Mouse (Mus musculus) midbrain, embryonic 10.5 days (tissue): Measurements from ENCODE around the gene Ldhb. TPM values are rescaled to one million over a fixed set of nuclear protein-coding genes. Genes with fewer than 3 reads are reported as not detected.

ENCODE experiments used
- DNase-seq: peaks from one replicate; pipeline ENCODE4 v3.0.0-alpha.2; 2017; ENCODE audit warnings: low spot score
- H3K27ac ChIP-seq: fragments of 300-500 bp; sonication (generic); replicated peaks from 2 replicates; pipeline ENCODE4 v1.5.1; 2016; ENCODE audit warnings: mild to moderate bottlenecking
- H3K27me3 ChIP-seq: fragments of 300-500 bp; sonication (generic); 2 replicates; pipeline ENCODE4 v1.6.1; 2016; ENCODE audit warnings: low read depth, mild to moderate bottlenecking; ENCODE audit not compliant: poor library complexity, severe bottlenecking
- H3K36me3 ChIP-seq: fragments of 300-500 bp; sonication (generic); 2 replicates; pipeline ENCODE4 v1.6.1; 2016; ENCODE audit warnings: mild to moderate bottlenecking, moderate library complexity
- H3K4me1 ChIP-seq: fragments of 300-500 bp; sonication (generic); 2 replicates; pipeline ENCODE4 v1.6.1; 2016
- H3K4me3 ChIP-seq: fragments of 300-500 bp; sonication (generic); 2 replicates; pipeline ENCODE4 v1.5.1; 2016; ENCODE audit warnings: mild to moderate bottlenecking, moderate library complexity
- H3K9me3 ChIP-seq: fragments of 300-500 bp; sonication (generic); replicated peaks from 2 replicates; pipeline ENCODE4 v1.6.1; 2016; ENCODE audit warnings: mild to moderate bottlenecking
- WGBS: fragments of 180-500 bp; shearing (Covaris S2); methylation state at CpG from one replicate; pipeline ENCODE4 v1.1.7; 2016; 5-methylcytosine and 5-hydroxymethylcytosine counted together
- polyA plus RNA-seq: library from polyadenylated mRNA; unstranded; fragments of >200 nt; fragmentation: Nextera tagmentation; extraction: Ambion mirVana; gene quantifications from 2 replicates; pipeline ENCODE4 v1.2.1, GENCODE M21; 2016

Ldhb gene
- 324 and 380 TPM in 2 replicates for polyA plus RNA-seq

DNA sequence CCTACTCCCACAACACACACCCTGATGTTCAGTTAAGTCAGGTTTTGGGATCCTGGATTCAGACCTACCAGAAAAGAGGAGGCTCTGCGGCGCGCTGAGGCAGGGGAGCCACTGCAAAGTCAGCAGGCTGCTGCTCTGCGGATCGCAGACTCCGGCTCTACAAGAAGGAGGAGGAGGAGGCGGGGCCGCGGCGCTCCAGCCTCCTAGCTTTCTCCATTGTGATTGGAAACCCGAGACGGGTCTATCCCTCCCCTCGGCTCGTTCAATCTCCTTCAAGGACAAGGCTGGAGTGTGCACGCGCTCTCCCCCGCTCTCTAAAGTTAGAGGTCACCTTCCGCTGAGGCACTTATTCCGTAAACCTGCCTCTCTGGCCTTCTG is at the start of gene Ldhb:
Gene Ldhb (minus strand): TSS at position 173 of the 378 bp plus-strand sequence.
- H3K4me1 ChIP-seq: peaks cover 66% of the 10 kb centered on the region
- peak within 1 kb of the TSS; percentile 88 for H3K27ac ChIP-seq
- H3K27me3 ChIP-seq: peaks cover 42% of the 10 kb centered on the region
- peaks cover 24% of the 10 kb centered on the region for H3K36me3 ChIP-seq
- peak; percentile 92 for DNase-seq
- under 1% methylated on average over 19 of the region's 19 CpGs for WGBS
- peak within 1 kb of the TSS; percentile 72 for H3K4me3 ChIP-seq
- no peaks in the 10 kb centered on the region for H3K9me3 ChIP-seq

DNA sequence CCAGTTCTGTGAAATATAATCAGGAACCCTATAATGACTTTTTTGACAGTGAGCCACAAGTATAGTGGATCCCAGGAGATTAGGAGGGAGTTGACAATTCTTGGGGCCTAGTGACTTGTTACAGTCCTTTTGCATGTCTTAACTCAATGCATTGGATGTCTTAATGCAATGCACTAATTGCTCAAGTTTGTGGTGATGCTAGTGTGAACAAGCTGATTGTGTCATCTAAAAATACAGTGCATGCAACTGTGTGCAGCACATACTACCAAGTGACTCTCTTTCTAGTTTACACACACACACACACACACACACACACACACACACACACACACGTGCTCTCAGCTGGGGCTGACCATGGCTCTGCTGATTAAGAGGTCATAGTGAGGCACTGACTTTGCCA is 48.2 kb upstream of the Ldhb start:
- 67% methylated on average over 1 of the region's 1 CpGs for WGBS

DNA sequence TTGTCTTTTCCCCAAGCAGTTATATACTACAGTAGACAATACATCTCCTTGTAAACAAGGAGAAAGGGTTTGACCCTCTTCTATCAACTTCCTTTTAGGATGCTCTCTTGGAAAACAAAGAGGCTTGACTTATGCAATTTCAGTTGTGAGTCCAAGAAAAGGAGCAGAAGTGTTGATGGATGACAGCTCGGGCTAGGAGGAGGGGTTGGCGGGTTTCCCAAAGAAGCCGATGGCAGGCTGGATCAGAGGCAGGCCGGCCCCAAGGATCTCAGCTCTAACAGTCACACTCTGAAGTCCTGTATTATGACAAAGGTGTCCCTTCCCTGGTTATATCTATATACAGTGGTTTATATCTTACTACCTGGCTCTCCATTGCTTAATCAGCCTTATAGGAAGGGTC is 43.7 kb upstream of the Ldhb start:
- Histone ChIP-seq H3K9me3 (no peaks in the 10 kb centered on the region), H3K4me3 (no peak overlapping the region), H3K27ac (no peak overlapping the region), H3K4me1 (no peaks in the 10 kb centered on the region), H3K27me3 (no peaks in the 10 kb centered on the region), H3K36me3 (no peaks in the 10 kb centered on the region)
- no peak for DNase-seq
- WGBS: 84% methylated on average over 4 of the region's 4 CpGs

More for the DNA sequence above, 48.2 kb upstream of the Ldhb start:
- DNase-seq: no peak
- H3K36me3 ChIP-seq: no peaks in the 10 kb centered on the region
- H3K4me3 ChIP-seq: no peak overlapping the region
- no peak overlapping the region for H3K27ac ChIP-seq
- H3K9me3 ChIP-seq: no peaks in the 10 kb centered on the region
- no peaks in the 10 kb centered on the region for H3K4me1 ChIP-seq
- no peaks in the 10 kb centered on the region for H3K27me3 ChIP-seq

DNA sequence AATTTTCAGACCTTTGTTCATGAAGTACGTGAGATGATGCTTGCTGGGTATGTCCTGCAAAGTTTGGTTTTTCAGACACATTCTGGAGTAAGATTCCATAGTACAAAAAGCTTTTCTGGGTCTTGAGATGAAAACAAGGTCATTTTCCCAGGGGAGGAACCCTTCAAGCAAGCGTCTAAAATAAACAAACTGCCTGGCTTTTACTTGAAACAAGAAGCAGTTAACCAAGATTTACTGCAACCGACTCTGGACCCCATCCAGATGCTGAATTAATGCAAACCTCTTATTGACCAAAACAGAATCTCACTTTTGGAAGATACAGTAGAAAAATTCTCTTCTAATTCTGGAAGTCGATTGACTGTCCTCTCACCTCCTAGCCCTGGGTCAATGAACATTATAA is 43.1 kb upstream of the Ldhb start:
- H3K27me3 ChIP-seq: no peaks in the 10 kb centered on the region
- H3K4me1 ChIP-seq: no peaks in the 10 kb centered on the region
- no peak overlapping the region for H3K27ac ChIP-seq
- no peak overlapping the region for H3K4me3 ChIP-seq
- no peak for DNase-seq
- WGBS: 71% methylated on average over 4 of the region's 4 CpGs
- no peaks in the 10 kb centered on the region for H3K9me3 ChIP-seq
- H3K36me3 ChIP-seq: no peaks in the 10 kb centered on the region

DNA sequence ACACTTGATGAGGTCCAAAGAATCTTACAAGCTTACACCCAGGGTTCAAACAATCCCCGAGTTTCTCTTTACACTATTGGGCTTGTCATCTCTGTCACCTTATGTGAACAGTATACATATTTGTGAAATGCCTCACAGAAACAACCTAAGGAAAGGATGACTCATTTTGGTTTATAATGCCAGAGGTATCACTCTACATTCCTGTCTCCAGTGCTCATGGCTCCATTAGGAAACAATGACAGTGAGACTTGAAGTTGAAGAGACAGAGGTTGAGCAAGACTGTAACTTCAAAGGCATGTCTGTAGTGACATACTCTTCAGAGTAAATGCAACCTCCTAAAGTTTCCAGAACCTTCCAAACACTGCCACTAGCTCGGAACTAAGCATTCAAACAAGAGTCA is 40.6 kb upstream of the Ldhb start:
- Histone ChIP-seq H3K27ac (no peak overlapping the region), H3K36me3 (no peaks in the 10 kb centered on the region), H3K27me3 (no peaks in the 10 kb centered on the region), H3K4me3 (no peak overlapping the region), H3K4me1 (no peaks in the 10 kb centered on the region), H3K9me3 (no peaks in the 10 kb centered on the region)
- WGBS: 91% methylated on average over 2 of the region's 2 CpGs
- DNase-seq: no peak

DNA sequence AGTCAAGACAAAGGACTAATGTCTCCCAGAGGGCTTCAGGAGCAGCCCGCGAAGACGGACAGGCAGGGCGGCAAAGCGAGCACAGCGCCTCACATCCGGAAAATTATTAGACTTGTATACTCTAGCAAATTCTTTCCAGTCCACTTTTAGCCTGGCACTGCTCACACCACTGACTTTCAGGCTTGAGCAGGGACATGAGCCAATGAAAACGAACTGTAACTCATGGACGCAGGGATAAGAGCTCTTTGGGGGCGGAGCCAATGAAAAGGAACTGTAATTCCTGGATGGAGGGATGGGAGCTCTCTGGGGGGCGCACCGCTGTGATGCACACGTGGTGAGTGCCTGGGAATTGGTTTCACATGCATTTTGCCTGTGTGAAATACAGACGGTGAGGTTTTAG is 37.4 kb upstream of the Ldhb start:
- Histone ChIP-seq H3K4me1 (no peaks in the 10 kb centered on the region), H3K4me3 (peak overlapping the region; percentile 17; the same call in 1 of the 2 replicates), H3K27ac (no peak overlapping the region), H3K36me3 (no peaks in the 10 kb centered on the region), H3K9me3 (no peaks in the 10 kb centered on the region), H3K27me3 (no peaks in the 10 kb centered on the region)
- 49% methylated on average over 14 of the region's 14 CpGs for WGBS
- no peak for DNase-seq

DNA sequence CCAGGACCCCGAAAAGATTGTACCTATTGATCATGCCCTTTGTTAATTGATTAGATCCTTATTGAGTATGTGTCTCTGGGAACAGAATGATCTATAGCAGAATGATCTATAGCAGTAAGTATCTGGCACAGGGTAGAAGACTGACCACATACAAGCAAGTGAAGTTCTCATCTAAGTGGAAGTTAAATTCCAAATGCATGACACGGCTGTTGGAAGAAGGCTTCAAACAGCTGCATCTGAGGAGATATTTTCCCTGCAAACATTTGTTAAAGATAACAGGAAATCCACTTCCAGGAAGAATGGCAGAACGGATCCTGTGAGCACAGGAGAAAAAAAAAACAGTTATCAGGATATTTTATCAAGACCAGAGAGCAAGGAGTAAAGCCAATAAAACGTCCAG is 35.9 kb upstream of the Ldhb start:
- H3K27me3 ChIP-seq: no peaks in the 10 kb centered on the region
- H3K9me3 ChIP-seq: no peaks in the 10 kb centered on the region
- WGBS: 80% methylated on average over 4 of the region's 4 CpGs
- H3K4me3 ChIP-seq: no peak overlapping the region
- H3K4me1 ChIP-seq: no peaks in the 10 kb centered on the region
- no peaks in the 10 kb centered on the region for H3K36me3 ChIP-seq
- no peak for DNase-seq
- H3K27ac ChIP-seq: no peak overlapping the region

DNA sequence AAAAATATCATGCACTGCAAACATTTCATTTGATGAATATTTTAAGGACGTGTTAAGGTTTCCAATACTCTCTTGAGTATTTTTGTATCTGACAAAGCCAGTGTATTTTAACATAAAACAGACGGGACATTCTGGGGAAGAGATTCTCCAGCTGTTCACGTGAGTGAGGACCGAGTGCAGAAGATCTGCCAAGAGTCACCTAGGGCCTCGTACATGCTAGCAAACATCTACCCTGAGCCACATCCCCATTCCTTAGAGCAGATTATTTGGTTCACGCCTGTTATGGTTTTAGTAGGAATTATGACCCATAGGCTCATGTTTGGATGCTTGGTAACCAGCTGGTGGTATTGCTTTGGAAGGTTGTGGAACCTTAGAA is 35.0 kb upstream of the Ldhb start:
- WGBS: 90% methylated on average over 6 of the region's 6 CpGs
- H3K4me1 ChIP-seq: no peaks in the 10 kb centered on the region
- no peaks in the 10 kb centered on the region for H3K9me3 ChIP-seq
- no peak overlapping the region for H3K27ac ChIP-seq
- no peaks in the 10 kb centered on the region for H3K36me3 ChIP-seq
- DNase-seq: no peak
- H3K4me3 ChIP-seq: no peak overlapping the region
- H3K27me3 ChIP-seq: no peaks in the 10 kb centered on the region

DNA sequence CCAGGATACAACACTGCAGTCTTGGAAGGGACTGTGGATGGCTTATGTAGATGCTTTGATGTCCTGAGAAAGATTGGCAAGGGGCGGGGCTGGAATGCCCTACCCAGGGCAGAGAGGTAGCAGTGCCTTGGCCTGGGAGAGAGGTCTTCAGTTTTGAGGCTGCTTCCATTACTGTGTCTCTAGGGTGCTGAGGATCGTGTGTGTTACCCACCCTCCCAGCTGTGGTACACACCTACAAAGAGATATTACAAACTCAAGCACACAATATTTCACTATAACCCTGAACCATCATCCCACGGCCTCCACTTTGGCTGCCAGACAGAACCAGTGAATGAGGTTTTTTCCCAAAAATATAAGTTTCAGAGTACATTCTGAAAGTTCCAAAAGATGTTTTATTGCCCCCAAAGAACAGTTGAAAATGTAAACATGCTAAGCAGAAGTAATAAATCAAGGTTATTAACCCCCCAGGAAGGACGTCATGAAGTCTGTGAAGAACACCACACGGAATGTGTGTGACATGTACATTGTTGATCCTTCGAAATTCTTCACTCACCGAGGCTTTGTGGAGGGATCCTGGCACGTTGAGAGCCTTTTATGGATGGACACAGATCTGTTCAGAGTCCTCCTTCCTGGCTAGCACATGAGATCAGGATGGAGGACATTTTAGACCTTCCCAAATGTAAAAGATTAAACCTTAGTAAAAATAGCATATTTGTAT is 34.5 kb upstream of the Ldhb start:
- Histone ChIP-seq H3K36me3 (no peaks in the 10 kb centered on the region), H3K27me3 (no peaks in the 10 kb centered on the region), H3K4me1 (no peaks in the 10 kb centered on the region), H3K27ac (no peak overlapping the region), H3K4me3 (no peak overlapping the region), H3K9me3 (no peaks in the 10 kb centered on the region)
- WGBS: 89% methylated on average over 8 of the region's 8 CpGs
- DNase-seq: no peak

DNA sequence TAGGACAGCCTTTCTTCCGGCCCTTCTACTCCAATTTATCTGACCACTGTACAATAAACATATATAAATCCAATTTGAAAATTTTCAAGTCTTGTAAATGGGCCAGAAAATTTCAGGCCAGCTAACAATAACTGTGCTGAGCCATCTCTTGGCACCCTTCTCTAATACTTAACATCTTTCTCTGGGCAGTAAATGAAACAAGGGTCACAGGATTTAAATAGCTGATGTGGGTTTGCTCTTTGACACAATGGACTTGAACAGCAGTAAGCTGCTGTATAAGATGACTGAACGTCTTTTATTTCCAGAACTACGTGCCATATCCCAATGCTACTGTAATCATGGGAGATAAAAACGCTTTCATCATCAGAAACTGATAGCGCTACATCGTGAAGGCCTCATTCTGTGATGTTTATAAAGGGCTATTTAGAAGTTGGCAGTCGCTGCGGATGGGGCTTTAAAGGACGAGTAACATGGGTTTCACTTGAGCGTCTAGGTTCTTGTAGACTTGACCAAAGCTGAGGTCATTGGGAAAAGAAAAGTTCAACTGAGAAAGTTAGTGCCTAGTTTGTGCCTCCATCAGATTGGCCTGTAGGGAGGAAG is 32.9 kb upstream of the Ldhb start:
- DNase-seq: no peak
- Histone ChIP-seq H3K4me1 (no peaks in the 10 kb centered on the region), H3K27ac (no peak overlapping the region), H3K9me3 (no peaks in the 10 kb centered on the region), H3K4me3 (no peak overlapping the region), H3K36me3 (no peaks in the 10 kb centered on the region), H3K27me3 (no peaks in the 10 kb centered on the region)
- 93% methylated on average over 10 of the region's 10 CpGs for WGBS

DNA sequence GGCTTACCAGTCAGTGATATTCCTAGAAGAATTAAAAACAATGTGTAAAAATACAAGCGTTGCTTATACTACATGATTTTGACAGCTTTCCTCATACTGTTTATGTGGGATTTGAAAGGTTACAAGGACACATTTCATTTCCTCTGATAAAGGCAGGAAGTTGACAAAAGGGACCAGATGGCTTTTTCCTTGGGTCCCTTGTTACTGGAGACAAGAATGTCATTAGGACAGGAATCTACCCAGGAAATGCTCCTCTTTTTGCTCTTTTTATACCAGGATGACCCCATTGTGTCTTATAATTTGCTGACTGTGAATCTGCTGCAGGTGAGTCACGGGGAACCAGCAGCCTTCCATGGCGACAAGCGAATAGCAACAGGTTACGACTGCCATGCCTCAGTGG is 32.4 kb upstream of the Ldhb start:
- 90% methylated on average over 5 of the region's 5 CpGs for WGBS
- Histone ChIP-seq H3K9me3 (no peaks in the 10 kb centered on the region), H3K4me1 (no peaks in the 10 kb centered on the region), H3K27me3 (no peaks in the 10 kb centered on the region), H3K4me3 (no peak overlapping the region), H3K27ac (no peak overlapping the region), H3K36me3 (no peaks in the 10 kb centered on the region)
- no peak for DNase-seq

DNA sequence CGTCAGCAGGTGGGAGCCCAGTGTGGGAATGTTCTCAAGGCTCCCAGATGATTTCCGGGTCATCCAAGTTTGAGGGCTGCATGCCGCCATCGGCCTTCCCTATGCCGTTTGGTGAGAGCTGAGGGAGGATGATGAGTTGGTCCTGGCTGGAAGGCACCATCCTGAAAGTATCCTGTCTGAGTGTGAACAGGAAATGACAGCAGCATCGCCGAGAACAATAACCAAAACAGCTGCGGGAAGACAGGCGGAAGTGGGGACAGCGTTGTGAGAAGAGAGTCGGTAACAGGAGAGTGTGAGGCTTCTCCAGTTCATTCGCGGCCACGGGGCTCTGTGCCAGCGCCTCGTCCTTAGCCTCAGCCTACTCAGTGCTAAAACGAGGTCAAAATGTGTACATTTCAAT is 30.7 kb upstream of the Ldhb start:
- Histone ChIP-seq H3K36me3 (no peaks in the 10 kb centered on the region), H3K27ac (no peak overlapping the region), H3K4me3 (no peak overlapping the region), H3K4me1 (no peaks in the 10 kb centered on the region), H3K27me3 (no peaks in the 10 kb centered on the region), H3K9me3 (no peaks in the 10 kb centered on the region)
- 83% methylated on average over 17 of the region's 17 CpGs for WGBS
- DNase-seq: no peak

DNA sequence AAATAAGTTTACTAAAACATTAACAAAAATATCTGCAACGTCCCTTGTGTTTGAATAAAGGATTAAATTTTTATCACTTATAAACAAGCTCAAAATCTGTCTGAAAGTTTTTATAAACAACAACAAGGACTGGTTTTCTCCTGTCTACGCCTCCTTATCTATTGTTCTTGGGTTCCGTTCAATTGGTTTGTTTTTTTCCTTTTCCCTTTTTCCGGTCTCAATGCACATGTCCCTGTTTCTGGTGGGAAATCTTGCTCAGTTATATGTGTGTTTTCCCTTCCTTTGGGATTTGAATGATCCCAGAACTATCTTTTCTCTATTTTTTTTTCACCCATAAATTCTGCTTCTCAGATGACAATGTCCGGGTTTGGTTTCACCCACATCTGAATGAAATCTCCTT is 25.7 kb upstream of the Ldhb start:
- no peak overlapping the region for H3K27ac ChIP-seq
- H3K36me3 ChIP-seq: no peaks in the 10 kb centered on the region
- H3K4me3 ChIP-seq: no peak overlapping the region
- no peaks in the 10 kb centered on the region for H3K4me1 ChIP-seq
- H3K27me3 ChIP-seq: no peaks in the 10 kb centered on the region
- no peak for DNase-seq
- WGBS: 80% methylated on average over 5 of the region's 5 CpGs
- H3K9me3 ChIP-seq: no peaks in the 10 kb centered on the region
